Mouse (Mus musculus) cerebellum, postnatal 4 days (tissue): ENCODE data around the gene Tmprss13.

Source experiments
- DNase-seq, 2 experiments: peaks; one replicate each; pipeline ENCODE4 v3.0.0; 2022; ENCODE audit warnings: low spot score in 2 of 2, mixed read lengths in 1 of 2

Tmprss13 gene

DNA sequence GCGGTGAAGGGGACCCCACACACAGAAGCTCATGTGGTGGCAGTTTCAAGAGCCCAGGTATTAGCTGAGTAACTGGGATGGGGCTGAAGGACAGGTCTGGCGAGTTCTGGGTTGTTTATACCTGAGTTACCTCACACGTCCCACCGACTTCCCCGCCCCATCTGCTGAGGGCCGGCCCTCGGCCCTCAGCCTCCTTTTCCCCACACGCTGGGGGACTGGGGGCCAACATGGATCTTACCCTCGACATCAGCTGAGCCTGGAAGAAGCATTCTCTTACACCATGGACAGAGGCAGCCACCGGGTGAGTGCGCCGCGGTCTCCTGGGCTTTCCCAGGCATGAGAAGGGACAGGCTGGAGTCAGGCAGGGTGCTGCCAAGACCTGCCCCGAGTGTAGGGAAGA, at the start of gene Tmprss13:
TSS of gene Tmprss13 (plus strand) at position 246 of the 400 bp plus-strand sequence.
- DNase-seq, result no peak

DNA sequence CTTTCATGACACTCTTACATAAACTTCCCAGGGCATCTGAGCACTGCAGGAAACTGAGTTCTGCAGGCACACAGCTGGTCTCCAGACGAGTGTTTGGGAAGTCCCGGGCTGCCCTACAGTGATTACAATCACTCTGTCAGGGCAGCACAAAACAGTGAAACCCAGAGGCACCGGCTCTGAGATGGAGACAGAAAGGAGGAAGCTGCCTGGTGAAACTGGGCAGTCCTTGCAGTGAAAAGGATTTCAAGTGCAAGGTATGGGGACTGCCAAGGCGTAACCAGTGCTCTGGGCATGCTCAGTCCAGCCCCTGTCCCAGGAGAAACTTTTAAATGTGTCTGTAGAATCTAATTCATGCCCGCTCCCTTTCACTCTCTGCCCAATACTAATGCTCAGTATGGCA, 46.7 kb upstream of the Tmprss13 start:
- DNase-seq, result no peak

DNA sequence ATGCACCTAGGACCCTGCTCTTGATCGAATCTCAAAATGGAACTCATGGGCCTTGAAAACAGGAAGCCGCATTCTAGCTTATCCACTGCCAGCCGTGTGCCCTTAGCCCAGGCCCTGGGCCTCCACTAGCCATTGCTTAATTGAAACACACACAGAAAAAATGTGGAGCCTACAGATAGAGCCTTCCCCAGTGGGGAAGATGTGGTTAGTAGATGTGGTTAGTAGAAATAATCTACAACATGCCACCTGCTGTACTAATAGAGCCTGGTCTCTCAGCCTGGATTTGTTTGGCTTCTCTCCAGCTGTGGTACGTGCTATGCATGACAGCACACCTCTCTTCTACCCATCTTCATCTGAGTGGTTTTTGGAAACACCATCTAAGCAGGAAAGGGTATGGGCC, 44.7 kb upstream of the Tmprss13 start:
- DNase-seq, result no peak

DNA sequence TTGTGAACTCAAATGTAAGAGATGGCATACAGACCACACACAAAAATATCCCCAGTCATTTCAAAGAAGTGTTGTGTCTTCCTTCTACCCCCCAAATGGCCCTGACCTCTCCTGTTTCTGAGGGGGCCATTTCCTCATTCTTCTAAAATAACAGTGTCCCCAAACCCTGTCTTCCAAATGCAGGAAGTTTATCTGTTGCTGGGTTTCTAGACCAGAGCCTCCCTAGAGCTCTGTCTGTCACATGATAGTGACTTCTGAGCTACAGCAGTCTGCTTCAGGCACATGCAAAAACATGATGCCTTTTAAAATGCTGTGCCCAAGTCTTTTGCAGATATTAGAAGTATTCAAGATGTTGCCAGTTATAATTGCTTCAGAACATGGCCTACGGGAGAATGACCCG, 44.3 kb upstream of the Tmprss13 start:
- DNase-seq, result no peak

DNA sequence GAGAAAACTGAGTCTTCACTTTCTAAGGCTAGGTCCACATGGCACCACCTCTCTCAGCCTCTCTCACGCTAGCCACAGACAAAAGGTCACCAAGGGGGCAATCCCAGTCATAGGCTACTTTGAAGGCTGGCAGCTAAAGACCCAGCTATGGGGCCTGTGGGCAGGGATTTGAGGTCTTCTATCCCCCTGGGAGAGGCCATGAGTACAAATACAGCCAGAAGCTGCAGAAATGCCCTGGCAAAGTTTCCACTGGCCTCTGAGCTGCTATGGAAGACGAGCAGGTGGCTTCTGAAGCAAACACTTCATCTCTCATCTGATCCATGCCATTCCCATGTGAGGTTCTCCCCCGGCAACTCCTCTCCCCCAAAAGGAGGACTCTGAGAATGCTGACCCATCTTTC, 38.8 kb upstream of the Tmprss13 start:
- DNase-seq, result no peak

DNA sequence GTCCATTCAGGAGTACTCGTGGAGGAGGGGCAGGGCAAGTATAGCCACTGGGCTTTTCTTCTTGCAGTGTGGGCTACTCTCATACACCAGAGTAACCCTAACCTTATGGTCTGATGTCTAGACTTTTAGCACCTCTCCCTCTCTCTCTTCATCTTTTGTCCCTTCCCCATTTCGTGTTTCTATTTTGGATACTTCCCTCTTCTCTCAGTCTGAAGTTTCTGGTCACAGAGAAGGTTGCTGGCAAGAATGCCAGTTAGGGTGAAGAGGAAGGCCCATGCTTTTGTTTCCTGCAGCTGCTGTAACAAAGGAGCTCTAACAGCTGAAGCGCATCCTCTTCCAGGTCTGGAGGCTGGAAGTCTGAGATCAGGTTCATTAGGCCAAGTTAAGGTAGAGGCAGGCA, 38.0 kb upstream of the Tmprss13 start:
- no peak for DNase-seq

DNA sequence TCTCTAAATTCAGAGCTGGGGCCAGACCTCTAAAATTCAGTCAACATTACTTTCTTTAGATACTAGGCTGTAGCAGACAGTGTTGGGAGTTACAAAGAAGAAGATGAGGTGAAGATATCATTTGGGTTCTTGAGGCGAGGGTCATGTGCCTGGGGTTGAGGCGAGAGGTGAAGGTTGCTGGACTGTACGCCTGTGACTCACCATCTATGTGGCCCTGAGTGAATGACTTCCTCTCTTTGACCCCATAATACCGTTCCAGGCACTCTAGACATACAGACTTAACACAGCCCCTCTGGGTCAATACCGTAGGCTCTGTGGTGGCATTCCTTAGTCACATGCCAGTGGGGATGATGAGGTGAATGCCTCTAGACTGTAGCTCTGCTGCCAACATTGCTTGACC, 36.4 kb upstream of the Tmprss13 start:
- no peak for DNase-seq

DNA sequence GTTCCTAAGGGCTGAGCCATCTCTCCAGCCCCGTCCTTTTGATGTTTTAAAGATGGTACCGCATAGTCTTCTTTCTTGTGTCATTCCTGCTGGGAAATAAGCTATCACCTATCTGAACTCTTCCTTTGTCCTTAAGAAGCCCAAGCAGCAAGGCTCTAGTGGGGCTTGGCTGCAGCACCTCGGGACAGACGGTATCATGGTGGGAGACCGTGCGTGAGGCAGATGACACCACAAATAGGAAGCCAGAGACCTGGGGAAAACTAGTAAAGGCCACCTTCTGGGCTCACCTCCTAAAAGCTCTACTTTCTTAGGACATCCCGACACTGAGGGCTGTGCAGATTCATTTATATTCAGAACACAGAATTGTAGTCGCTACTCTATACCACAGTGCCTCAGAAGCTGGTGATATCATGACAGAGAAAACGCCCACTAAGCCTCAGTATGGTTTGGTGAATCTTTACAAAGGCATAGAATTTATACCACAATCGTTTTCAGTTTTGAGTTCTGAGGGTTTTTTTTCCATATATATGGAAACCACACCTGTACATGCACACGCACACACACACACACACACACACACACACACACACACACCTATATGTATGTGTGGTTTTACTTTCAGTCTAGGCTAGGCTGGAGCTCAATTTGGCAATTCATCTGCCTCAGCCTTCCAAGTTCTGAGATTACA, 27.3 kb upstream of the Tmprss13 start:
- DNase-seq, result no peak

DNA sequence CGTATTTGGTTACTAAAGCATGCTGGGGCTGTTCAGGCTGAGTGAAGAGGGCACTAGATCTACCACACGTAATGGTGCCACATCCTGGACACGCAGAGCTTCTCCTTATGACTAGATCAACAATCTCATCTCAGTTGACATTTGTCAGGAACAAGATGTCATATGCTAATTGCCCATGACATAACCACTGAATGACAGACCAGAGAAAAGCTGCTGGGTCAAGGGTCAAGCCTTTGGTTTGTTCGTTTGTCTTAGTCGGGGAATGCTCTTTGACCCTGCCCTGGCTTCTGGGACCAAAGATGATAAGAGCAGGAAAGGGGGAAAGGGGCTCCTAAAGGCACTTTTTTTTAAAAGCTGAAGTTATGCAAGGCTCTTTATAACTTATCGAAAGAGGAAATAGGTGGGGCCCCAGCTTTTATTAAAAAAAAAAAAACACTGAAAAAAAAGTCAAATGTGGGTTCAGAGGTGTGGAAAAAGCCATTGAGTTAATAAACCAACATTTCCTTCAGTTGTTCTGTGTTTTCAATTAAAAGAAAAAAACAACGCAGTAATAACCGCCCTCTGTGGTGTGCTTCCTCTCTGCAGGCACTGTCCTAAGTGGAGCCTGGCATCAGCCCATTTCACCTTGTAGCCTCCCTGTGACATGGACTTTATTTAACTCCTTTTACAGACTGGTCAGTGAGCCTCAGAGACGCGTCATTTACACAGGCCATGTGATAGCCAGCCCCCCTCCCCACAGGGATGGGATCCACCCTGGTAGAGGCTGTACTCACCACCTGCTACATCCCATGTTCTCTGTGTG, 24.5 kb upstream of the Tmprss13 start:
- DNase-seq, result no peak

DNA sequence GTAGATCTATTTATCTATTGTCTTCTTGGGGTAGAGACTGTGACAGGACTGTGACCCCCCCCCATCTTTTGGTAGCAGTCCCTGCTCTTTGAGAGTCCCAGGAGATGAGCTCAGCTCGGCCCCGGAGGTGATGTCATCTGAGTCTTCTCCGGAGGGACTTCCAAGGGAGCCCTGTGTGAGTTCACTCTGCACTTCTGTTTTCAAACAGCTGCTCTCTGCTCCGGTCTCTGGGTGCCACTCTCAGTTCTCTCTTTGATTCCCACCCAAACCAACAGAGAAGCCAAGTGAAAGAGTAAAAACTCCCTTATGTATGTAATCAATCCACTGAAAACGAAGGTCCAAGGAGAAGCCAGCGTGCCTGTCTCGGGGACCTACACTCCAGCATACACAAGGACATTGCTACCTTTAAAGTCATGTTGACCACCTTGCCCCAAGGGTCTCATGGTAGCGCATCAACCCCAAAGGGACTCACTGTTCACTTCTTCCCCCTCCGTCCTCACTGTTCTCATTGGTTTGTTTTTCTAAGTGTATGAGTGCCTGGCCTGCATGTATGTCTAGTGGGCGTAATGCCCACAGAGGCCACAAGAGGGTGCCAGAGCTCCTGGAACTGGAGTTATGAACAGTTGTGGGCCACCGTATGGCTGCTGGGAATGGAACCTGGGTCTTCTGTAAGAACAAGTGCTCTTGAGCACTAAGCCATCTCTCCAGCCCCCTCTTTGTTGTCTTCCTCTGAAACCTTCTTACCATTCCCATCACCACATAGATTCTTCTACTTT, 19.5 kb upstream of the Tmprss13 start:
- DNase-seq, result peak in 1 of 2 experiments; percentile 12

DNA sequence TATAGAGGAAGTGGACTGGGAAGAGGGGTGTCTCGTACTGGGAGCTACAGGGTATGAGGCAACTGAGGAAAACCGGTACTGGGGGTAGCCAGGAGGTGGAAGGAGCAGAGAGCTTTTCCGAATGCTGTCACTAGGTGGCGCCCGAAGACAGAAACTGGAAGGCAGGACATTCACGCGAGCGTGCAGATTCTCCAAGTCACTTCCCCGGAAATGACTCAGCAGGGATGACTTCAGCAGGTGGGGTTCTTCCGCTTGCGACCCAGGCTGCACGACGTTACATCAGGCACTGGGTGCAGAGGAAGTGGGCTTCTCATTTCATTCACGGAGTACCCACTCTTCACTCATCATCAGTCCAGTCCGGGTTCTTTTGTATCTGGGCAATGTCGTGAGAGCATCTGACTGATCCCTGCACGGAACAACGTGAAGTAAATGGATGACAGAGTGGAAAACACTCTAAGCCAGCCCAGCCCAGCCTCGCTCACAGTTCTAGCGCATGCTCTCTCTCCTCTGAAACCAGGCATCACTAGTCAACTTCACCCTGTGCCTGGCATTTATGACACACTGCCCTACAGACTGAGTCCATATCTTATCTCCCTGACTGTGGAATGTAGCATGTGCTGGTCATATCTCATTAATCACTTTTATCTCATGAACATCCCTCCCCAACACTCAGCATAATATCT, 18.3 kb upstream of the Tmprss13 start:
- peak; percentile 96 to 98 for DNase-seq

DNA sequence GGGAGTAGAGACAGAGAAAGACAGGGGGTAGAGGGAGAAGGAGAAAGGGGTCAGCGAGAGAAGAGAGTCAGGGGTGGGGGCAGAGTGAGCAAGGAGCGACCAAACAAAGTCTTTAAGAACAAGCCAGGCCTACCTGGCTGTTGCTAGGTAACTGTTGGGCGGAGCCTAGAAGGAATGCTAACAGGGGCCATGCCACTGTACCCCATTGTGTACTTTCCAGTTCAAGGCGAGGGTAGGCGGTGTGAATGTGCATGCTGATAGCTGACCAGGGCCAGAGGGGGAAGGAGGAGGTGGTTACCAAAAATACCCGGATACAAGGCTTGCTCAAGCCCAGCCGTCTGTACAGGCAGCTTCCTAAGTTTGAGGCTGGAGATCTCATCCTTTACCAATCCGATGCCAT, 17.1 kb upstream of the Tmprss13 start:
- no peak for DNase-seq

DNA sequence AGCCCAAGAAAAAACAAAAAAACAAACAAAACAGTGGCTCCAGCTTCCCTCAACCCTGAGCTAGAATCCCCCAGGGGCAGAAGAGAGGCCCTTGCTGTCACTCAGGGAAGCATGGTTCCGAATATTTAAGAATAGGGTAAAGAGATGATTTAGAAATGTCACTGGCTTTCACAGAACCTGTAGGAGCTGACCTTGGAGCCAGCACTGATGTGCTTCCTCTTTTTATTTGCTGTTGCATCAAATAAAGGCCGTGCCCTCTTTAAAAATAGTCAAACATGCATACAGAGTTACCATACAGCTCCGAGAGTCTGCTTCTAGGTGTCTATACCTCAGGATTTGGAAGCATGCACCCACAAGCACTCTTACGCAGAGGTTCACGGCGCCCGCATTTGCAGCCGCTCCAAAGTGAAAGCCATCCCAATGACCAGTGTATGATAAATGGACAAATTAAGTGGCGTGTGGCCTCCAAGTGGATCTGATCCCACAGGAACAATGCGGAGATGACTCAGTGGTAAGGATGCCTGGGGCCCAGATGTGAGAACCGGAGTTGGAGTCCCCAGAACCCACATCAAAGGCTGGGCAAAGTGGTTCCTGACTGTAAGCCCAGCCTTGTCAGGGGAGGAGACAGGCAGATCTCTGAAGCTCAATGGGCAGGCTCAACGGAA, 12.0 kb upstream of the Tmprss13 start:
- no peak for DNase-seq

DNA sequence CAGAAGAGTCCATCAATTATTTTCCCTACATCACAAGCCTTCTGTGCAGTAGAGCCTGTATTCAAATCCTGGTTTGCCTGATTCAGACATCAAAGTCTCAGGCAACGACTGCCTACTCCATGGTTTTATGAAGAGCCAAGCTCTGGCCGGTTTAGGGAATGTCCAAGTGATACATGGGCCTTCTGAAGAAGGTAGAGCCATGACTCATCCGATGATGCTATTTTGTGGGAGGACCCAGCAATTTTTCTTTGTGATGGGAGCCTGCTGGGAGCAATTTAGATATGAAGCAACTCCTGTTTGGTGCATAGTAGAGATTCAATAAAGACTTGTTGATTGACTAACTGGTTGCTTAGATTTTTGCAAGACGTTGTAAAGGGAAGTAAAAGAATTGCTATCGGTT, 10.4 kb upstream of the Tmprss13 start:
- no peak for DNase-seq

DNA sequence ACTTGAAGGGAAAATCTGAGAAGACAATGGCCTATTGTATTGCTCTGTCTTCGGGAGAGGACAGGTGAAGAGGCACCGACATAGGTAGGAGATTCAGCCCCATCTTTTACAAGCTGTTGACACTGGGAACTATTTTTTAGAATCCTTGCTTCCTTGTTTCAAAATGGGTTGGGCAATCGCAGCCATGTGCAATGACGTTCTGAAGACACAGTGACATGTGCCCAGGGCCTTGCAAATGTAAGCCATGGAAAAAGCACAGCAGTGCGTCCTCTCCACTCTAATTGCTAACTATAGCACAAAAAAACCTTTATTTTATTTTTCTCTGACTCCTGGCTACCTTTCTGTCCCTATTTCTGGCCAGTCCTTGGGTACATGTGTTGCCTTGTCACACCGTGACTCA, 7.0 kb upstream of the Tmprss13 start:
- no peak for DNase-seq

DNA sequence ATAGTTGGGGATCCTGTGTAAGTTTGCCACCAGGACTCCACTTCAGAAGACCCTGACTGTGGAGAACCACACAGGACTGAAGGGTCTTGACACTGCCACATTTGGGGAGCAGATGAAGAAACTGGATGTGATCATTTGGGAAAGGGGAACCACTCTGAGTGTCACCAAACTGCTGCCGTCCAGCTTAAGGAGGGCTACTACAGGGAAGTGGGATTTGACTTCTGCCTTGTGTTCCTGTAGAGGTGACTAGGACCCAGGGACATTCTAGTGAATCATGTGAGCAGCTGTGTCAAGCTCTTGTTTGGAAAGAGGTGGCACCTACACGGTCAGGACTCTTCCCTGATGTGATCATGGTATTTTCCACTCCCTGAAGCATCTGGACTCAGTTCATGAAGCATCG, 5.0 kb upstream of the Tmprss13 start:
- DNase-seq, result no peak

DNA sequence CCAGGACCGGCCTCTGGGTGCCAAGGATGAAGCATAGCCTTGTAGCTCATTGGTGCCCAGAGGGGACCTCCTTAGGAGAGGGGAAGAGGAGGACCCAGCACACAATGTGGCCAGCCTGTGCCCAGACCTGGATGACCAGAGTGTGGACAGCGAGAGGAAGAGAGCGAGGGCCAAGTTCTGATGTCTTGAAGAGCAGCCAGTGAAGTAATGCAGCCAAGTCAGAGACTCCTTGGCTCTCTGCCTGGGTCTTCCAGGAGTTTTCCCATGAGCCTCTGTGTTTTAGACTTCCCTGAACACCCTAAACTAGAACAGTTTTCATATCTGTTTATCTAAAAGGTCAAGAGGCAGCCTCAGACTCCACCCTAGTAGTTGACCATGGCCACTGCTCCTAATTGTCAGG, 1.3 kb upstream of the Tmprss13 start:
- peak in 1 of 2 experiments; percentile 32 for DNase-seq

DNA sequence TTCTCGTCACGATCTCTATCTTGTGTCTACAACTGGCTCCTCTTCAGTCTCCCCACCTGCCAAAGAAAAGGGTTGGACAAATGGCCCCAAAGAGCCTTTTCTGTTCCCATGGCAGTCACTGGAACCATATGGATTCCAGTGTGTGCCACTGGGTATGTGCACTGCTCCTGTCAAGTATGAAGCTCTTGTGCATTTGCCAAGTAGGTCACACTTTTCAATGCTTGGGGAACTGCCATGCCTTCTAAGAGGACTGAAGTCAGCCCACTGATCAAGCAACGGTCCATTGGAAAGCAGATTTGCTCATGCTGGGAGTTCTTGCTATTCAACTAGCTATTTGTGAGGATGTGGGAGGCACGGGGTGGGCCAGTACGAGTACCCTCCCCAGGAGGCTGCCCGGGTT, 2.6 kb downstream of the Tmprss13 start:
- DNase-seq, result peak in 1 of 2 experiments; percentile 16

DNA sequence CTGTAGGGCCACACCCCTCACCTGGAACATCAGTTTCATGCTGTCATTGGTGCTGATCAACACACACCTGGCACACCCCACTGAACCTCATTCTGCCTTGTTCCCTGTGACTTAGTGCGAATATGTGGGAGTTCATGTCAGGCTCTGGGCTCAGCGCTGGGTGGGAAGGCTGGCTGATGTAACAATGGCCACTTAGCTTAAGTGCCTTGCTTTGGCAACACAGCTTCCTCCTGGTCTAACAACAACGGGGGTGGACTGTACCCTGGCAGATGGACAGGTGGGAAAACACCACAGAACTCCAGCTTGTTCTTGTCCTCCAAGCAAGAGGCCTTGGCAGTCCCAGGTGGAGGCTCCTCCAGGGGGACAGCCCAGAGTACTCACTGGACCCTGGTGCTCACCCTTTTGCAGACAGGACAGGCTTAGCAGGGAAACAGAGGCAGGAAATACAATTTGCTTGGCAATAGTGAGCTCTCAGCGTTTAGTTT, 3.1 kb downstream of the Tmprss13 start:
- no peak for DNase-seq

DNA sequence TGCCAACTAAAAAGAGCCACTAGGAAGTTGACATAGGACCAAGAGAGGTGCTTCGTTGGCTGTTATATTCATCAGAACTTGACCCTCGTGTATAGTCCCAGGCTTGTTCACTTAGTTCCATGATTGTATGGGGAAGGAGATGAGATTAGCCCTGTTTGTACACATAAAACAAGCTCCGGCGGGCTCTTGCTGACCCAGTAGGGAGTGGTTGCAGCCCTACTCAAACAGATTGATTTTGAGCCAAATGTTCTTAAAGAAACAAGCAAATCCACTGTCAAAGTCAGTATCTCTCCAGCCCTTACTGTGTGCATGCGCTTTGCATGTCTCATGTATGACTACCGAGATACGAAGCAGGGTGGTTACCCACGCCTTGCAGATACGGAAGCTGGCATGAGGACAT, 7.5 kb downstream of the Tmprss13 start:
- no peak for DNase-seq

DNA sequence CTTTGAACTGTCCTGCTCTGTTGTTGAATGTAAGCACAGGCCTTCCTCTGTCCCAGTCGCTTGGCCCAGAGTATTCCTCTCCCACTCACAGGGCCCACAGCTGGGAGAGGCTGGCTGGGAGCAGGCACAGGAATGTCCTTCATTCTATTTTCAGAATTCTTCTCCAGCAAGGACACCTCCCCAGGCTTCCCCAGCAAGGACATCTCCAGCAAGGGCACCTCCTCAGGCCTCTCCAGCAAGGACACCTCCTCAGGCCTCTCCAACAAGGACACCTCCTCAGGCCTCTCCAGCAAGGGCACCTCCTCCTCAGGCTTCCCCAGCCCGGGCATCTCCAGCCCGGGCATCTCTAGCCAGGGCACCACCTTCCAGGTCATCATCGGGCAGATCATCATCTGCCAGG, 9.4 kb downstream of the Tmprss13 start:
- no peak for DNase-seq
